Mouse (Mus musculus): ENCODE results near the gene Pgam1. TPM values are rescaled to one million over a fixed set of nuclear protein-coding genes. Genes with fewer than 3 reads are reported as not detected.
"Not testable (repeated sequence)": the region's sequence is repeated elsewhere in the genome, so short reads cannot be mapped to it uniquely, and the experiment has no call there.

Gene Pgam1
- polyA plus RNA-seq, 1 experiment: 552 TPM

GRCm38 (mm10) chr19:41912121-41913080 lies 678 bp downstream of the Pgam1 start:
- Histone ChIP-seq H3K79me2 (ENCODE audit: control insufficient read depth, insufficient read depth) (peaks cover 51% of the 10 kb centered on the region), H3K4me3 (peak overlapping the region; percentile 97), H3K4me2 (ENCODE audit: low read depth) (peak overlapping the region; percentile 88), H3ac (ENCODE audit: control insufficient read depth, insufficient read length) (peak overlapping the region; percentile 51), H3K36me3 (ENCODE audit: control insufficient read depth, insufficient read depth) (peaks cover 30% of the 10 kb centered on the region), H3K27me3 (ENCODE audit: control insufficient read depth, insufficient read depth, insufficient read length) (no peaks in the 10 kb centered on the region)
- no peak for TF ChIP-seq TCF3 (IDR thresholded peaks at IDR 0.05; ENCODE audit: insufficient read length, low read depth)
- peak; percentile 38 for TF ChIP-seq POLR2A (IDR thresholded peaks at IDR 0.05; ENCODE audit: insufficient read length, low read depth)

DNA sequence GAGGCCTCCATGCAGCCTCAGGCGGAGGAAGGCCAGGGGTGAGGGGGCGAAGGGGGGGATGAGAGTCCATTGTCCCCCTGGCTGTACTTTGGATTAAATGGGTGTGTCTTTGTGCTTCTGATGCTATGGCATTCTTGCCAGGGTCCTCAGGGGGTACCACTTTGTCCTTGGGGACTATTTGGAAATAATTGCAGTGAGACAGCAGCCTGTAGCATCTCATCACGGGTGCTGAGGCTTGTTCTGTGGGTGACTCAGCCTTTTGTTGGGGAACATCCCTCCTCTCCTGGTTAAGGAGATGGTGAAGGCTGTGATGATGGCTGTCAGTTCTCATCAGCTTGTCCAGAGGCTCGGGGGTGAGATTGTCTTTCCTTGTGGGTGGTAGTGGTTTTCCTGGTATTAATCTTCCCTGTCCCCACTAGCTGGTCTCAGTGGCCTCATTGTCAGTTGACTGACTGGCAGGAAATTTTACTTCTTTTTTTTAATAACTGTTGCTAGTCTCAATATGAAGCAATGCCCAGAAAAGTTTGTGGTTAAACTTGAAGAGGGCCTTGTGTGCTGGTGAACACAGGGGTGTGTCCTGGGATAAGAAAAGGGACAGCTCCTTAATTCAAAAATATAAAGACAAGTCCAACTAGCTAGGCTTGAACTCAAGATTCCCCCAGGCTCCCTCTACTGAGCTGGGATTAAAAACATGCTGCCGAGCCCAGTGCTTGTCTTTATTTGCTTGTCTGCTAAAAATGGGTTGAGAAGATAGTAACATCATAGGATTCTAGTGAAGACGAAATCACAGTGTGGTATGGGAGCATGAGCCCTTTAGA lies 2.3 kb downstream of the Pgam1 start:
- Histone ChIP-seq H3ac (ENCODE audit: control insufficient read depth, insufficient read length) (no peak overlapping the region), H3K36me3 (ENCODE audit: control insufficient read depth, insufficient read depth) (peaks cover 35% of the 10 kb centered on the region), H3K4me3 (peak overlapping the region; percentile 97), H3K4me2 (ENCODE audit: low read depth) (peak overlapping the region; percentile 88), H3K79me2 (ENCODE audit: control insufficient read depth, insufficient read depth) (peaks cover 51% of the 10 kb centered on the region), H3K27me3 (ENCODE audit: control insufficient read depth, insufficient read depth, insufficient read length) (no peaks in the 10 kb centered on the region)
- TF ChIP-seq CEBPB (IDR thresholded peaks at IDR 0.05; ENCODE audit: insufficient read depth, poor library complexity, severe bottlenecking) (0 out of 2 replicates have a peak, but pooled peaks have one; percentile 25), POLR2A (IDR thresholded peaks at IDR 0.05; ENCODE audit: insufficient read length, low read depth) (no peak), TCF3 (IDR thresholded peaks at IDR 0.05; ENCODE audit: insufficient read length, low read depth) (no peak), TCF12 (IDR thresholded peaks at IDR 0.05; ENCODE audit: insufficient read depth, poor library complexity, severe bottlenecking) (no peak), MYOG (IDR thresholded peaks at IDR 0.05; ENCODE audit: control insufficient read depth in 1 of 3, insufficient read depth in 1 of 3, insufficient read length in 2 of 3, low read depth in 2 of 3) (no peak), MYOD1 (IDR thresholded peaks at IDR 0.05; ENCODE audit: control insufficient read depth in 1 of 3, insufficient read length in 2 of 3, low read depth in 2 of 3) (no peak)

- not testable (repeated sequence) for H3K27me3 ChIP-seq (ENCODE audit: control insufficient read depth, insufficient read depth, insufficient read length); H3ac ChIP-seq (ENCODE audit: control insufficient read depth, insufficient read length)
- Histone ChIP-seq H3K36me3 (ENCODE audit: control insufficient read depth, insufficient read depth) (peaks cover 40% of the 10 kb centered on the region), H3K79me2 (ENCODE audit: control insufficient read depth, insufficient read depth) (peaks cover 51% of the 10 kb centered on the region), H3K4me3 (peak overlapping the region; percentile 97), H3K4me2 (ENCODE audit: low read depth) (peak overlapping the region; percentile 88)
Observed at GRCm38 (mm10) chr19:41914592-41914882, 2.8 kb downstream of the Pgam1 start.

- H3K36me3 ChIP-seq (ENCODE audit: control insufficient read depth, insufficient read depth): peaks cover 43% of the 10 kb centered on the region
- peaks cover 51% of the 10 kb centered on the region for H3K79me2 ChIP-seq (ENCODE audit: control insufficient read depth, insufficient read depth)
- no peak overlapping the region for H3ac ChIP-seq (ENCODE audit: control insufficient read depth, insufficient read length)
- H3K27me3 ChIP-seq (ENCODE audit: control insufficient read depth, insufficient read depth, insufficient read length): no peaks in the 10 kb centered on the region
- no peak for TF ChIP-seq TCF3 (IDR thresholded peaks at IDR 0.05; ENCODE audit: insufficient read length, low read depth)
- no peak for TF ChIP-seq USF1 (IDR thresholded peaks at IDR 0.05; ENCODE audit: low read depth)
- no peak for TF ChIP-seq CEBPB (IDR thresholded peaks at IDR 0.05; ENCODE audit: insufficient read depth, poor library complexity, severe bottlenecking)
- TF ChIP-seq MAX (IDR thresholded peaks at IDR 0.05; ENCODE audit: low read depth): no peak
- no peak for TF ChIP-seq POLR2AphosphoS2 (IDR thresholded peaks at IDR 0.05; ENCODE audit: insufficient read length, low read depth)
- TF ChIP-seq MYOG (IDR thresholded peaks at IDR 0.05; ENCODE audit: control insufficient read depth in 1 of 3, insufficient read depth in 1 of 3, insufficient read length in 2 of 3, low read depth in 2 of 3): no peak
- no peak for TF ChIP-seq POLR2A (IDR thresholded peaks at IDR 0.05; ENCODE audit: insufficient read length, low read depth)
- TF ChIP-seq REST (IDR thresholded peaks at IDR 0.05; ENCODE audit: insufficient read depth, insufficient read length): no peak
- no peak for TF ChIP-seq E2F4 (IDR thresholded peaks at IDR 0.05; ENCODE audit: insufficient read depth)
- no peak for TF ChIP-seq TCF12 (IDR thresholded peaks at IDR 0.05; ENCODE audit: insufficient read depth, poor library complexity, severe bottlenecking)
- TF ChIP-seq MYOD1 (IDR thresholded peaks at IDR 0.05; ENCODE audit: control insufficient read depth in 1 of 3, insufficient read length in 2 of 3, low read depth in 2 of 3): no peak
- no peak for TF ChIP-seq SRF (IDR thresholded peaks at IDR 0.05; ENCODE audit: control insufficient read depth, insufficient read length, low read depth)
- peak overlapping the region; percentile 88 for H3K4me2 ChIP-seq (ENCODE audit: low read depth)
- no peak overlapping the region for H3K4me3 ChIP-seq
Observed at GRCm38 (mm10) chr19:41915294-41915693, 3.6 kb downstream of the Pgam1 start.

DNA sequence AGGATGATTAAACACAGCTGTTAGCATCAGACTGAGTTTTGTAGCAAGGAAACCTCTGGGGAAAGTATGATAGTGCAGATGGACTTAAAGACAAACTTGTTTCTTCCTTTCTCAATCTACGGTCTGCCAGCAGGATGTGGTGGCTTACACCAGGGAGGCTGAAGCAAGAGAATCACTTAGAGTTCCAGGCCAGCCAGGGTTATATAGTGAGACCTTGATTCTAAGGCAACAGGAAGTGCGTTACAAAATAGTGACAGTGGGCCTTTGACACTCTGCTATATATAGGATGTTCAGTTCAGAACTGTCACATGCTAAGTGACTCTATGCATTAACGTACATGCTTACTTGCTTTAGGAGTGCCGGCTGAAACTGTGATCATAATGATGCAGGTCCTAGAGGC lies 5.1 kb downstream of the Pgam1 start:
- Histone ChIP-seq H3K4me2 (ENCODE audit: low read depth) (no peak overlapping the region), H3K36me3 (ENCODE audit: control insufficient read depth, insufficient read depth) (peaks cover 43% of the 10 kb centered on the region), H3ac (ENCODE audit: control insufficient read depth, insufficient read length) (no peak overlapping the region), H3K27me3 (ENCODE audit: control insufficient read depth, insufficient read depth, insufficient read length) (no peaks in the 10 kb centered on the region), H3K4me3 (no peak overlapping the region), H3K79me2 (ENCODE audit: control insufficient read depth, insufficient read depth) (peaks cover 51% of the 10 kb centered on the region)
- no peak for TF ChIP-seq REST (IDR thresholded peaks at IDR 0.05; ENCODE audit: insufficient read depth, insufficient read length)
- no peak for TF ChIP-seq POLR2A (IDR thresholded peaks at IDR 0.05; ENCODE audit: insufficient read length, low read depth)
- TF ChIP-seq MYOG (IDR thresholded peaks at IDR 0.05; ENCODE audit: control insufficient read depth in 1 of 3, insufficient read depth in 1 of 3, insufficient read length in 2 of 3, low read depth in 2 of 3): no peak
- peak; percentile 22 for TF ChIP-seq POLR2AphosphoS2 (IDR thresholded peaks at IDR 0.05; ENCODE audit: insufficient read length, low read depth)
